Mouse (Mus musculus) v-Abl transformed pro-B cells (cell line): ENCODE measurements around the gene Tmem87a.

ENCODE experiments used
- in situ Hi-C, 2 experiments: fragments of 400-800 bp; cut with MboI; formaldehyde crosslinking; loops; one replicate each; pipeline ENCODE4 v1.15.1; 2025; ENCODE audit not compliant: unreplicated experiment in 2 of 2

Tmem87a gene

GRCm38 (mm10) chr2:120367416-120368207, 36.3 kb downstream of the Tmem87a start:
- in situ Hi-C loops, result no loop called here

GRCm38 (mm10) chr2:120366501-120366900, 37.4 kb downstream of the Tmem87a start:
- in situ Hi-C loops, result no loop called here

- in situ Hi-C loops, result no loop called here
Measured at GRCm38 (mm10) chr2:120360425-120360824, 43.5 kb downstream of the Tmem87a start.

- in situ Hi-C loops, result no loop called here
Measured at GRCm38 (mm10) chr2:120352682-120353646, 50.9 kb downstream of the Tmem87a start, which contains the start of gene Vps39. Gene Vps39, minus strand, starts transcription at chr2:120353137.

- in situ Hi-C loops, result no loop called here
Measured at GRCm38 (mm10) chr2:120351321-120351720, 52.6 kb downstream of the Tmem87a start.

GRCm38 (mm10) chr2:120348120-120348519, 55.8 kb downstream of the Tmem87a start:
- in situ Hi-C loops, result no loop called here

DNA sequence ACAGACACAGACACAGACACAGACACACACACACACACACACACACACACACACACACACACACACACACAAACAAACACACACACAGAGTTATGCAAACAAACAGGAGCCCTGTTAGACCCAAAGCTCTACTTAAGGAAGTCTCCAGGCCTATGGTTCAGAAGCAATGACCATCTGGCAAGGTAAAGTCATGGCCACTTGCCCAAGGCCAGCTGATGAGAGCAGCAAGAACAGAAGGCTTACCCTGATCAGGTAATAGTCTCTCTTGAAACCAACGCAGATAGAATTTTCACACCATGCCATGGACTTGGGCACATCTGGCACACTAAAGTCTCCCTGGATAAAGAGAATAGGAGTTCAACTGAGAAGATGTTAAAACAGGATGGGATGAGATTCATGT, 62.2 kb downstream of the Tmem87a start:
- in situ Hi-C loops, result no loop called here

- in situ Hi-C loops, result no loop called here
Measured at GRCm38 (mm10) chr2:120337886-120338285, 66.0 kb downstream of the Tmem87a start.

GRCm38 (mm10) chr2:120331575-120331974, 72.3 kb downstream of the Tmem87a start:
- in situ Hi-C loops, result no loop called here

DNA sequence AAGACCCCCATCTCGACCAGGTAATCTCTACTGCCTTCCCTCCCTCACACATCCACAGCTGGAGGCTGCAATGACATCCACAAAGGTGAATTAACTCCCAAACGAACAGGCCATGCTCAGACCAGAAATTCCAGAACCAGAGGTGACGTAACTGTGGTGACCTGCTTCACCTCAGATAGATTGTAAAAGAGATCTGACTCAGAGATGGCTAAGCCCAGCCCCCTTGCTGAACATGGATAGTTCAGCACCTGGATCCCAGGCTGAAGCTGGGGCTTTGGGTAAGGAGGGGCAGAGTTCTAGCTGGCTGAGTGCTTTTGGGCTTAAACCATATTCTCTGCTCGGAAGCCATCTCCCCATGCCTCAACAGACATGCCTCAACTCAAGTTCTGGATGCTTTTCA, 88.8 kb downstream of the Tmem87a start:
- in situ Hi-C loops, result no loop called here

- in situ Hi-C loops, result no loop called here
Measured at GRCm38 (mm10) chr2:120314487-120314886, 89.4 kb downstream of the Tmem87a start.

DNA sequence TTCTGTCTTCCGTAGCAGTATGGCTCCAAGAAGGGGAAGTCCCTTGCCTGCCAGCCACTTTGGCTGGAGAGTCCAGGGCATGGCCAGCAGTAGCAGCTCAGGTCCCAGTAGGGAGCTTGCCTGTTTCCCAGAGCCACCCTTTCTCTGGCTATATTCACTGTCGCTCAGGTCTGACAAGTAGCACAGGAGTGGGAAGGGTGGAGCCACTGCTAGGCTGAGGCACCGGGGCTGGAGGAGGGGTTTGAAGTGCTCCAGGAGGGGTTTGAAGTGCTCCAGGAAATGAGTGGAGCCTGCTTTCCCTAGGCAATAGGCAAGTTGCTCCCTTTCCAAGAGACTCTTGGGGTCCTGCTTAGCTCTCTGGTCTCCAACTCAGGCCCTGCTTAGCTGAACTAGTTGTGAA, 89.9 kb downstream of the Tmem87a start, which contains the start of gene Pla2g4f:
TSS of gene Pla2g4f (minus strand) at position 190 of the 400 bp plus-strand sequence.
- in situ Hi-C loops, result no loop called here

- in situ Hi-C loops, result no loop called here
Measured at GRCm38 (mm10) chr2:120312276-120312825, 91.6 kb downstream of the Tmem87a start.
